27 mouse cellular contexts compared by ENCODE assay signal in the genomic region with DNA sequence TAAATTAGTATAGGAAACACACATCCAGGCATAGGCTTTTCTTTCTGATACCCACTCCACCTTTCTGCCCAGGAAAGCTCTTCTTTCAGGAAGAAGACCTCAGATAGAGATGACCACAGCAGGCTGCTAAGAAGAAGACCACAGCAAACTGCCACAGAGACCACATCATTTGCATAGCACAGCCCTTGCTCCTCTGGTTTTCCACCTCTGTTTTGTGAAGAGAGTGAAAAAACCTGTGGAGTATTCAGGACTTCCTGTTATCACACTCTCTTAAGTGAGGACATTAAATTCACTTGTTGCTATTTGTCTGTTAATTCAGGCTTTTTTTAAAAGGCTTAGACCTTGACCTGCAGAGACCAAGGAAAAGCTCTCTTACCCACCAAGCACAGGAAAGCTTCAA.
DNase-seq lines count a peak whose midpoint lies in the region; ATAC-seq and TF ChIP-seq lines count a peak whose summit lies in the region.
"Had no signal": no experiment of that assay in that cellular context is flagged by ENCODE, and none has a peak within 500 bp of the region (broad histone marks: within the 10 kb centered on the region; RNA-seq: fewer than 3 reads in every experiment).

No protein-coding gene starts in this region.

- no peak overlapping the region for H3K4me3 ChIP-seq in liver, postnatal 0 days (ENCODE audit: low read depth, low read length)
- H3K4me3 ChIP-seq in hindbrain, embryonic 11.5 days (ENCODE audit: low read depth, low read length) = no peak overlapping the region
- H3K4me3 ChIP-seq: embryonic facial prominence, embryonic 10.5 days; embryonic facial prominence, embryonic 13.5 days; erythroblast, embryonic 14.5 days; forebrain, embryonic 12.5 days; forebrain, embryonic 15.5 days; heart, adult 2 months; heart, embryonic 10.5 days; heart, embryonic 13.5 days had no signal

- DNase-seq in liver, postnatal 0 days = no peak
- no peak for DNase-seq in liver
- DNase-seq in splenic B cell, adult 2 months (ENCODE audit: low read depth, low spot score) = peak; percentile 11
- no peak for DNase-seq in right cerebral cortex, postnatal 36 days (ENCODE audit: low spot score in 2 of 2)
- no peak for DNase-seq in hindbrain, embryonic 11.5 days (ENCODE audit: low spot score)
- DNase-seq: adrenal gland, adult 2 months; adrenal gland, postnatal 14 days; cerebellum, adult 11 months; cerebellum, adult 2 months; cerebellum, adult 9-11 months; cerebellum, postnatal 25 days; embryo, embryonic 11 days; gastrocnemius, postnatal 25 days; heart, adult 2 months; heart, postnatal 14 days; heart, postnatal 4 days had no signal

- H3K4me1 ChIP-seq in liver, postnatal 0 days (ENCODE audit: insufficient read depth) = peaks cover 5% of the 10 kb centered on the region; the same call in 1 of the 2 replicates
- H3K4me1 ChIP-seq in hindbrain, embryonic 11.5 days (replicated peaks; ENCODE audit: control insufficient read depth, insufficient read depth, low read length) = peaks cover 5% of the 10 kb centered on the region; the same call in 1 of the 2 replicates

- TF ChIP-seq EP300 in liver, postnatal 0 days (IDR thresholded peaks at IDR 0.05; ENCODE audit: low read depth) = no peak

- H3K9ac ChIP-seq in liver, postnatal 0 days (replicated peaks) = no peak overlapping the region
- H3K9ac ChIP-seq in hindbrain, embryonic 11.5 days (ENCODE audit: low read depth, low read length) = no peak overlapping the region
- H3K9ac ChIP-seq: embryonic facial prominence, embryonic 13.5 days; forebrain, embryonic 12.5 days; forebrain, embryonic 15.5 days; heart, embryonic 13.5 days; hindbrain, embryonic 14.5 days had no signal

- H3K36me3 ChIP-seq in liver, postnatal 0 days (replicated peaks; ENCODE audit: insufficient read depth, low read length) = no peaks in the 10 kb centered on the region
- H3K36me3 ChIP-seq in splenic B cell, adult 2 months (ENCODE audit: control insufficient read depth, insufficient read depth, low read length, poor library complexity, severe bottlenecking) = no peaks in the 10 kb centered on the region
- no peaks in the 10 kb centered on the region for H3K36me3 ChIP-seq in hindbrain, embryonic 11.5 days (ENCODE audit: control insufficient read depth, insufficient read depth, low read length)
- H3K36me3 ChIP-seq: embryonic facial prominence, embryonic 10.5 days; embryonic facial prominence, embryonic 13.5 days; forebrain, embryonic 12.5 days; forebrain, embryonic 15.5 days; heart, embryonic 10.5 days; heart, embryonic 13.5 days had no signal

- no peaks in the 10 kb centered on the region for H3K27me3 ChIP-seq in liver, postnatal 0 days (ENCODE audit: insufficient read depth, low read length)
- H3K27me3 ChIP-seq in splenic B cell, adult 2 months (ENCODE audit: control insufficient read depth, insufficient read depth, low read length, poor library complexity, severe bottlenecking) = no peaks in the 10 kb centered on the region
- H3K27me3 ChIP-seq in hindbrain, embryonic 11.5 days (ENCODE audit: control insufficient read depth, insufficient read depth, low read length) = no peaks in the 10 kb centered on the region
- H3K27me3 ChIP-seq: embryonic facial prominence, embryonic 13.5 days; forebrain, embryonic 12.5 days; forebrain, embryonic 15.5 days; heart, embryonic 13.5 days had no signal

- ATAC-seq in liver, postnatal 0 days = no peak
- ATAC-seq in hematopoietic stem cell, adult 5-6 weeks (replicated peaks in 1 of 2; ENCODE audit: insufficient read depth in 1 of 2, low FRiP score in 2 of 2, low TSS enrichment in 1 of 2, low read depth in 1 of 2, poor library complexity in 2 of 2, severe bottlenecking in 2 of 2) = peak; percentile 20 to 29; a peak in 1 of 4 replicates
- ATAC-seq in hindbrain, embryonic 11.5 days (ENCODE audit: low FRiP score) = no peak
- ATAC-seq: forebrain, embryonic 15.5 days; hindbrain, postnatal 0 days; inflammation-experienced regulatory T-cells, adult 6 months had no signal

- no peaks in the 10 kb centered on the region for H3K9me3 ChIP-seq in liver, postnatal 0 days (ENCODE audit: low read length)
- H3K9me3 ChIP-seq in hindbrain, embryonic 11.5 days (ENCODE audit: control insufficient read depth, low read length) = no peaks in the 10 kb centered on the region
- H3K9me3 ChIP-seq: embryonic facial prominence, embryonic 10.5 days; embryonic facial prominence, embryonic 13.5 days; forebrain, embryonic 12.5 days; forebrain, embryonic 15.5 days; heart, embryonic 10.5 days; heart, embryonic 13.5 days had no signal

- H3K27ac ChIP-seq in liver, postnatal 0 days (ENCODE audit: low read depth) = 0 out of 2 replicates have a peak overlapping the region, but pooled peaks have one; percentile 16
- no peak overlapping the region for H3K27ac ChIP-seq in hindbrain, embryonic 11.5 days (ENCODE audit: low read depth, low read length)
- H3K27ac ChIP-seq: embryonic facial prominence, embryonic 10.5 days; embryonic facial prominence, embryonic 13.5 days; forebrain, embryonic 12.5 days; forebrain, embryonic 15.5 days; heart, adult 2 months; heart, embryonic 10.5 days; heart, embryonic 13.5 days; hindbrain, embryonic 14.5 days; hindbrain, postnatal 0 days had no signal

- H3K4me2 ChIP-seq in liver, postnatal 0 days (ENCODE audit: low read depth, low read length) = no peak overlapping the region
- H3K4me2 ChIP-seq in hindbrain, embryonic 11.5 days (replicated peaks; ENCODE audit: low read depth, low read length) = no peak overlapping the region
- H3K4me2 ChIP-seq: embryonic facial prominence, embryonic 13.5 days; forebrain, embryonic 12.5 days; forebrain, embryonic 15.5 days; heart, embryonic 13.5 days; hindbrain, embryonic 14.5 days had no signal

- TF ChIP-seq CTCF in liver, postnatal 0 days (IDR thresholded peaks at IDR 0.05; ENCODE audit: low read depth) = no peak

Comparison
In these comparisons a context has a peak if more than half of its experiments do, and no peak if none do; other contexts are left out.
1. ATAC-seq: peak in hematopoietic stem cell, adult 5-6 weeks (2 of 2); none in liver, postnatal 0 days (single experiment) and hindbrain, embryonic 11.5 days (single experiment).